Mouse (Mus musculus): ENCODE results near the gene Myh2. TPM values are rescaled to one million over a fixed set of nuclear protein-coding genes. Genes with fewer than 3 reads are reported as not detected.

The Myh2 gene
- polyA plus RNA-seq (2014; fragmentation: Nextera tagmentation; extraction: Ambion mirVana) = 0.30 and 0.43 TPM in 2 replicates

GRCm38 (mm10) chr11:67170727-67171126 lies at the start of gene Myh2:
Gene Myh2, plus strand, starts transcription at chr11:67171027.
- Histone ChIP-seq H3K9me3 (ENCODE audit: control insufficient read depth, low read length) (no peaks in the 10 kb centered on the region), H3K27ac (no peak within 1 kb of the TSS), H3K4me3 (replicated peaks; ENCODE audit: low read length) (no peak within 1 kb of the TSS), H3K4me2 (replicated peaks) (no peak within 1 kb of the TSS), H3K9ac (no peak within 1 kb of the TSS), H3K27me3 (ENCODE audit: control insufficient read depth, insufficient read depth, low read length) (no peaks in the 10 kb centered on the region), H3K36me3 (replicated peaks; ENCODE audit: control insufficient read depth, insufficient read depth) (no peaks in the 10 kb centered on the region), H3K4me1 (replicated peaks; ENCODE audit: control insufficient read depth, insufficient read depth, low read length) (no peaks in the 10 kb centered on the region)
- ATAC-seq (ENCODE audit: low FRiP score) = no peak
- no peak for DNase-seq (ENCODE audit: low spot score)
- WGBS = 63% methylated on average over 14 of the region's 14 CpGs

GRCm38 (mm10) chr11:67124943-67125342 lies 45.9 kb upstream of the Myh2 start:
- no peaks in the 10 kb centered on the region for H3K27me3 ChIP-seq (ENCODE audit: control insufficient read depth, insufficient read depth, low read length)
- WGBS = 58% methylated on average over 7 of the region's 7 CpGs
- H3K9ac ChIP-seq = no peak overlapping the region
- ATAC-seq (ENCODE audit: low FRiP score) (no peak), DNase-seq (ENCODE audit: low spot score) (no peak)
- H3K4me1 ChIP-seq (replicated peaks; ENCODE audit: control insufficient read depth, insufficient read depth, low read length) = no peaks in the 10 kb centered on the region
- no peaks in the 10 kb centered on the region for H3K9me3 ChIP-seq (ENCODE audit: control insufficient read depth, low read length)
- H3K4me3 ChIP-seq (replicated peaks; ENCODE audit: low read length) = no peak overlapping the region
- H3K4me2 ChIP-seq (replicated peaks) = no peak overlapping the region
- no peak overlapping the region for H3K27ac ChIP-seq
- no peaks in the 10 kb centered on the region for H3K36me3 ChIP-seq (replicated peaks; ENCODE audit: control insufficient read depth, insufficient read depth)

- 80% methylated on average over 17 of the region's 17 CpGs for WGBS
- no peaks in the 10 kb centered on the region for H3K4me1 ChIP-seq (replicated peaks; ENCODE audit: control insufficient read depth, insufficient read depth, low read length)
- DNase-seq (ENCODE audit: low spot score) = no peak
- ATAC-seq (ENCODE audit: low FRiP score) = no peak
- H3K4me3 ChIP-seq (replicated peaks; ENCODE audit: low read length) = no peak overlapping the region
- H3K4me2 ChIP-seq (replicated peaks) = no peak overlapping the region
- no peaks in the 10 kb centered on the region for H3K27me3 ChIP-seq (ENCODE audit: control insufficient read depth, insufficient read depth, low read length)
- no peaks in the 10 kb centered on the region for H3K9me3 ChIP-seq (ENCODE audit: control insufficient read depth, low read length)
- H3K36me3 ChIP-seq (replicated peaks; ENCODE audit: control insufficient read depth, insufficient read depth) = no peaks in the 10 kb centered on the region
- H3K27ac ChIP-seq = no peak overlapping the region
- no peak overlapping the region for H3K9ac ChIP-seq
Observed at GRCm38 (mm10) chr11:67125361-67125760, 45.5 kb upstream of the Myh2 start.

- no peak overlapping the region for H3K4me3 ChIP-seq (replicated peaks; ENCODE audit: low read length)
- no peak for ATAC-seq (ENCODE audit: low FRiP score)
- H3K27ac ChIP-seq = no peak overlapping the region
- no peak for DNase-seq (ENCODE audit: low spot score)
- H3K27me3 ChIP-seq (ENCODE audit: control insufficient read depth, insufficient read depth, low read length) = no peaks in the 10 kb centered on the region
- H3K36me3 ChIP-seq (replicated peaks; ENCODE audit: control insufficient read depth, insufficient read depth) = no peaks in the 10 kb centered on the region
- no peaks in the 10 kb centered on the region for H3K9me3 ChIP-seq (ENCODE audit: control insufficient read depth, low read length)
- no peak overlapping the region for H3K9ac ChIP-seq
- H3K4me2 ChIP-seq (replicated peaks) = no peak overlapping the region
- no peaks in the 10 kb centered on the region for H3K4me1 ChIP-seq (replicated peaks; ENCODE audit: control insufficient read depth, insufficient read depth, low read length)
- WGBS = 76% methylated on average over 2 of the region's 2 CpGs
Observed at GRCm38 (mm10) chr11:67133526-67133925, 37.3 kb upstream of the Myh2 start.

- H3K4me3 ChIP-seq (replicated peaks; ENCODE audit: low read length) = no peak overlapping the region
- H3K27ac ChIP-seq = no peak overlapping the region
- no peak overlapping the region for H3K9ac ChIP-seq
- no peak for DNase-seq (ENCODE audit: low spot score)
- H3K4me1 ChIP-seq (replicated peaks; ENCODE audit: control insufficient read depth, insufficient read depth, low read length) = no peaks in the 10 kb centered on the region
- H3K4me2 ChIP-seq (replicated peaks) = no peak overlapping the region
- ATAC-seq (ENCODE audit: low FRiP score) = no peak
- no peaks in the 10 kb centered on the region for H3K36me3 ChIP-seq (replicated peaks; ENCODE audit: control insufficient read depth, insufficient read depth)
- H3K9me3 ChIP-seq (ENCODE audit: control insufficient read depth, low read length) = no peaks in the 10 kb centered on the region
- 65% methylated on average over 6 of the region's 6 CpGs for WGBS
- H3K27me3 ChIP-seq (ENCODE audit: control insufficient read depth, insufficient read depth, low read length) = no peaks in the 10 kb centered on the region
Observed at GRCm38 (mm10) chr11:67134654-67135053, 36.2 kb upstream of the Myh2 start.

GRCm38 (mm10) chr11:67135532-67135931 lies 35.3 kb upstream of the Myh2 start:
- H3K9ac ChIP-seq = no peak overlapping the region
- ATAC-seq (ENCODE audit: low FRiP score) (no peak), DNase-seq (ENCODE audit: low spot score) (no peak)
- no peaks in the 10 kb centered on the region for H3K27me3 ChIP-seq (ENCODE audit: control insufficient read depth, insufficient read depth, low read length)
- no peak overlapping the region for H3K27ac ChIP-seq
- no peaks in the 10 kb centered on the region for H3K9me3 ChIP-seq (ENCODE audit: control insufficient read depth, low read length)
- no peak overlapping the region for H3K4me3 ChIP-seq (replicated peaks; ENCODE audit: low read length)
- H3K4me2 ChIP-seq (replicated peaks) = no peak overlapping the region
- WGBS = 93% methylated on average over 2 of the region's 2 CpGs
- H3K36me3 ChIP-seq (replicated peaks; ENCODE audit: control insufficient read depth, insufficient read depth) = no peaks in the 10 kb centered on the region
- no peaks in the 10 kb centered on the region for H3K4me1 ChIP-seq (replicated peaks; ENCODE audit: control insufficient read depth, insufficient read depth, low read length)

- no peak overlapping the region for H3K4me2 ChIP-seq (replicated peaks)
- H3K9me3 ChIP-seq (ENCODE audit: control insufficient read depth, low read length) = no peaks in the 10 kb centered on the region
- no peak overlapping the region for H3K4me3 ChIP-seq (replicated peaks; ENCODE audit: low read length)
- ATAC-seq (ENCODE audit: low FRiP score) = no peak
- DNase-seq (ENCODE audit: low spot score) = no peak
- no peak overlapping the region for H3K9ac ChIP-seq
- no peaks in the 10 kb centered on the region for H3K27me3 ChIP-seq (ENCODE audit: control insufficient read depth, insufficient read depth, low read length)
- 87% methylated on average over 8 of the region's 8 CpGs for WGBS
- no peaks in the 10 kb centered on the region for H3K4me1 ChIP-seq (replicated peaks; ENCODE audit: control insufficient read depth, insufficient read depth, low read length)
- H3K36me3 ChIP-seq (replicated peaks; ENCODE audit: control insufficient read depth, insufficient read depth) = no peaks in the 10 kb centered on the region
- no peak overlapping the region for H3K27ac ChIP-seq
Observed at GRCm38 (mm10) chr11:67139556-67139955, 31.3 kb upstream of the Myh2 start.

GRCm38 (mm10) chr11:67140175-67140574 lies 30.7 kb upstream of the Myh2 start:
- 91% methylated on average over 5 of the region's 5 CpGs for WGBS
- no peaks in the 10 kb centered on the region for H3K27me3 ChIP-seq (ENCODE audit: control insufficient read depth, insufficient read depth, low read length)

GRCm38 (mm10) chr11:67141031-67141430 lies 29.8 kb upstream of the Myh2 start:
- Histone ChIP-seq H3K27me3 (ENCODE audit: control insufficient read depth, insufficient read depth, low read length) (no peaks in the 10 kb centered on the region), H3K36me3 (replicated peaks; ENCODE audit: control insufficient read depth, insufficient read depth) (no peaks in the 10 kb centered on the region), H3K4me1 (replicated peaks; ENCODE audit: control insufficient read depth, insufficient read depth, low read length) (no peaks in the 10 kb centered on the region), H3K4me3 (replicated peaks; ENCODE audit: low read length) (no peak overlapping the region), H3K27ac (no peak overlapping the region), H3K9ac (no peak overlapping the region), H3K9me3 (ENCODE audit: control insufficient read depth, low read length) (no peaks in the 10 kb centered on the region), H3K4me2 (replicated peaks) (no peak overlapping the region)
- ATAC-seq (ENCODE audit: low FRiP score) (no peak), DNase-seq (ENCODE audit: low spot score) (no peak)
- 87% methylated on average over 6 of the region's 6 CpGs for WGBS

More at GRCm38 (mm10) chr11:67140175-67140574, 30.7 kb upstream of the Myh2 start:
- Histone ChIP-seq H3K9ac (no peak overlapping the region), H3K9me3 (ENCODE audit: control insufficient read depth, low read length) (no peaks in the 10 kb centered on the region), H3K4me2 (replicated peaks) (no peak overlapping the region), H3K36me3 (replicated peaks; ENCODE audit: control insufficient read depth, insufficient read depth) (no peaks in the 10 kb centered on the region), H3K4me3 (replicated peaks; ENCODE audit: low read length) (no peak overlapping the region), H3K4me1 (replicated peaks; ENCODE audit: control insufficient read depth, insufficient read depth, low read length) (no peaks in the 10 kb centered on the region), H3K27ac (no peak overlapping the region)
- DNase-seq (ENCODE audit: low spot score) (no peak), ATAC-seq (ENCODE audit: low FRiP score) (no peak)

- DNase-seq (ENCODE audit: low spot score) = no peak
- Histone ChIP-seq H3K4me1 (replicated peaks; ENCODE audit: control insufficient read depth, insufficient read depth, low read length) (no peaks in the 10 kb centered on the region), H3K4me2 (replicated peaks) (no peak overlapping the region), H3K4me3 (replicated peaks; ENCODE audit: low read length) (no peak overlapping the region), H3K27ac (no peak overlapping the region), H3K27me3 (ENCODE audit: control insufficient read depth, insufficient read depth, low read length) (no peaks in the 10 kb centered on the region), H3K36me3 (replicated peaks; ENCODE audit: control insufficient read depth, insufficient read depth) (no peaks in the 10 kb centered on the region), H3K9me3 (ENCODE audit: control insufficient read depth, low read length) (no peaks in the 10 kb centered on the region), H3K9ac (no peak overlapping the region)
- 64% methylated on average over 4 of the region's 4 CpGs for WGBS
- ATAC-seq (ENCODE audit: low FRiP score) = no peak
Observed at GRCm38 (mm10) chr11:67142047-67142446, 28.8 kb upstream of the Myh2 start.
